Mouse (Mus musculus) testis, adult 2 months (tissue): ENCODE measurements around the gene Cntd1. TPM values are rescaled to one million over a fixed set of nuclear protein-coding genes. Genes with fewer than 3 reads are reported as not detected.

Experiments used
- H3K27ac ChIP-seq: fragments of 200-500 bp; 2 replicates; pipeline ENCODE4 v1.5.1; 2012; ENCODE audit warnings: low read depth, low read length; ENCODE audit not compliant: control insufficient read depth, insufficient read depth
- H3K27me3 ChIP-seq: fragments of 200-500 bp; 2 replicates; pipeline ENCODE4 v1.6.1; 2012; ENCODE audit warnings: mild to moderate bottlenecking, low read length, moderate library complexity; ENCODE audit not compliant: control insufficient read depth, insufficient read depth
- H3K36me3 ChIP-seq: fragments of 200-500 bp; 2 replicates; pipeline ENCODE4 v1.6.1; 2012; ENCODE audit warnings: mild to moderate bottlenecking, low read length; ENCODE audit not compliant: control insufficient read depth, insufficient read depth
- H3K4me1 ChIP-seq: fragments of 200-500 bp; 2 replicates; pipeline ENCODE4 v1.6.1; 2012; ENCODE audit warnings: low read length; ENCODE audit not compliant: control insufficient read depth, insufficient read depth
- H3K4me3 ChIP-seq: fragments of 200-500 bp; 2 replicates; pipeline ENCODE4 v1.5.1; 2012; ENCODE audit warnings: low read depth, mild to moderate bottlenecking, low read length, moderate library complexity, mixed read lengths; ENCODE audit not compliant: control insufficient read depth
- CTCF ChIP-seq: fragments of 200-500 bp; IDR thresholded peaks from 2 replicates; pipeline ENCODE4 v1.5.1; 2012; ENCODE audit warnings: low read depth, mild to moderate bottlenecking, inconsistent platforms, low read length, moderate library complexity; ENCODE audit not compliant: control insufficient read depth, insufficient read depth, insufficient replicate concordance
- POLR2A ChIP-seq: fragments of 200-500 bp; IDR thresholded peaks from 2 replicates; pipeline ENCODE4 v1.6.1; 2012; ENCODE audit warnings: low read depth, mild to moderate bottlenecking, inconsistent platforms, low read length, moderate library complexity; ENCODE audit not compliant: control insufficient read depth
- polyA plus RNA-seq: library from polyadenylated mRNA; depleted of rRNA; stranded (reverse); fragments of >200 nt; gene quantifications from 2 replicates; pipeline ENCODE4 v1.2.3, GENCODE M21; 2012

The Cntd1 gene
- polyA plus RNA-seq, 1 experiment = 54.6 TPM

GRCm38 (mm10) chr11:101233240-101233639 is 45.6 kb upstream of the Cntd1 start:
- no peak overlapping the region for H3K4me3 ChIP-seq
- no peaks in the 10 kb centered on the region for H3K27me3 ChIP-seq
- peaks cover 19% of the 10 kb centered on the region for H3K4me1 ChIP-seq
- H3K27ac ChIP-seq = no peak overlapping the region
- no peak for TF ChIP-seq POLR2A
- no peaks in the 10 kb centered on the region for H3K36me3 ChIP-seq

DNA sequence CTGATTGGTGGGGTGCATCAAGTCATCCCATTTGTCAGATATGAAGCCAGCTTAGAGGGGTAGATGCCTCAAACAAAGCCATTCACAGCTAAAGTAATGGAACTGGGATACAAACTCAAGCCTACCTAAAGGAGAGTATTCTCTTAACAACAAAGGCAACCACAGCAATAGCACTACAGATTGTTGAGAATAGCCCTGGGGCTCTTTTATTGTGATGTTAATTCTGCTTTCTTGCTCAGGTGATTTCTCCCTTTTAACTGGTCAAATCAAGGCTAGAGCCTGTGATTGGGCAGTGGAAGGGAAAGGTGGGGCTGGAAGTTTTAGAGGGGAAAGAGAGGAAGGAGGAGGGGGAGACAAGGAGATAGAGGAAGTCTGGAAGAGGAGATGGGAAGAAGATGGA is 44.7 kb upstream of the Cntd1 start:
- no peak overlapping the region for H3K4me3 ChIP-seq
- H3K27me3 ChIP-seq = no peaks in the 10 kb centered on the region
- no peaks in the 10 kb centered on the region for H3K36me3 ChIP-seq
- TF ChIP-seq CTCF = no peak
- H3K4me1 ChIP-seq = peaks cover 18% of the 10 kb centered on the region
- H3K27ac ChIP-seq = no peak overlapping the region

DNA sequence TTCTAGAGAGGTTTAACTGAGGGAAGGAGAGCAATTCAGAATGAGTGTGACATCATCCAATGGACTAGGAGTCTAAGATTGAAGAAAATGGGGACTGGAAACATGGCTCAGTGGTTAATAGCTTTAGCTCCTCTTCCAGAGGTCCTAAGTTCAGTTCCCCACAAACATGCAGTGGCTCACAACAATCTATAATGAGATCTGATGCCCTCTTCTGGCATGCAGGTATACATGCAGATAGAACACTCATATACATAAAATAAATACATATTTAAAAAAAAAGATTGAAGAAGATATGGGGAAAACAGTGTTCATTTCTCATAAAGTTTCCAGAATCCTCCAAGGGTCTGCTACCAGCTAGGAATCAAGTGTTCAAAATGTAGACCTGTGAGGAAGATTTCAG is 43.4 kb upstream of the Cntd1 start:
- Histone ChIP-seq H3K4me1 (peaks cover 14% of the 10 kb centered on the region), H3K36me3 (no peaks in the 10 kb centered on the region), H3K4me3 (no peak overlapping the region), H3K27ac (no peak overlapping the region), H3K27me3 (no peaks in the 10 kb centered on the region)
- no peak for TF ChIP-seq POLR2A
- TF ChIP-seq CTCF = no peak

DNA sequence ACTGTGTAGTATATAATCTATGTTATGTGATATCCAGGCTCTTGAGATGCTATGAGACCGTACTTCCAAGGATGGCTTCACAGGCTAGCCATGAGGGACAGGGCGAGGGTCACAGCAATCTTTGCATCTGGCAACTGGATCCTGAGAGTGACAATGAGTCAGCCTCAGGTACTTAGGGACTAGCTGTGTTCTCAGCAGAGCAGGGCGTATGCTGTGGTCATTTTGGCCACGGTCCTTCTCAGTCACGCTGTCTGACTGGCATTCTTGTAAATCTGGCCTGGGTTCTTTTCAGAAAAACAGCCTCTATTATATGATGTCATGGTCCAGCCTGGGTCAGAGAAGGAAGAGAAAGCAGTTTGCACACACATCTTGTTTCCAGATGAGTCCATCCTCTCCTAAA is 42.0 kb upstream of the Cntd1 start:
- no peak for TF ChIP-seq CTCF
- no peak for TF ChIP-seq POLR2A
- no peaks in the 10 kb centered on the region for H3K36me3 ChIP-seq
- no peak overlapping the region for H3K27ac ChIP-seq
- H3K4me1 ChIP-seq = 0 out of 2 replicates have a peak, but pooled peaks cover 3% of the 10 kb centered on the region
- no peaks in the 10 kb centered on the region for H3K27me3 ChIP-seq
- H3K4me3 ChIP-seq = no peak overlapping the region

GRCm38 (mm10) chr11:101238071-101238647 is 40.7 kb upstream of the Cntd1 start:
- no peaks in the 10 kb centered on the region for H3K36me3 ChIP-seq
- H3K4me3 ChIP-seq = no peak overlapping the region
- no peaks in the 10 kb centered on the region for H3K27me3 ChIP-seq
- H3K27ac ChIP-seq = no peak overlapping the region
- no peaks in the 10 kb centered on the region for H3K4me1 ChIP-seq
- TF ChIP-seq CTCF (no peak), POLR2A (no peak)

GRCm38 (mm10) chr11:101245071-101245470 is 33.7 kb upstream of the Cntd1 start:
- H3K27me3 ChIP-seq = no peaks in the 10 kb centered on the region
- no peak overlapping the region for H3K4me3 ChIP-seq
- no peak for TF ChIP-seq CTCF
- no peak for TF ChIP-seq POLR2A
- H3K27ac ChIP-seq = no peak overlapping the region
- peaks cover 6% of the 10 kb centered on the region for H3K4me1 ChIP-seq
- H3K36me3 ChIP-seq = no peaks in the 10 kb centered on the region

DNA sequence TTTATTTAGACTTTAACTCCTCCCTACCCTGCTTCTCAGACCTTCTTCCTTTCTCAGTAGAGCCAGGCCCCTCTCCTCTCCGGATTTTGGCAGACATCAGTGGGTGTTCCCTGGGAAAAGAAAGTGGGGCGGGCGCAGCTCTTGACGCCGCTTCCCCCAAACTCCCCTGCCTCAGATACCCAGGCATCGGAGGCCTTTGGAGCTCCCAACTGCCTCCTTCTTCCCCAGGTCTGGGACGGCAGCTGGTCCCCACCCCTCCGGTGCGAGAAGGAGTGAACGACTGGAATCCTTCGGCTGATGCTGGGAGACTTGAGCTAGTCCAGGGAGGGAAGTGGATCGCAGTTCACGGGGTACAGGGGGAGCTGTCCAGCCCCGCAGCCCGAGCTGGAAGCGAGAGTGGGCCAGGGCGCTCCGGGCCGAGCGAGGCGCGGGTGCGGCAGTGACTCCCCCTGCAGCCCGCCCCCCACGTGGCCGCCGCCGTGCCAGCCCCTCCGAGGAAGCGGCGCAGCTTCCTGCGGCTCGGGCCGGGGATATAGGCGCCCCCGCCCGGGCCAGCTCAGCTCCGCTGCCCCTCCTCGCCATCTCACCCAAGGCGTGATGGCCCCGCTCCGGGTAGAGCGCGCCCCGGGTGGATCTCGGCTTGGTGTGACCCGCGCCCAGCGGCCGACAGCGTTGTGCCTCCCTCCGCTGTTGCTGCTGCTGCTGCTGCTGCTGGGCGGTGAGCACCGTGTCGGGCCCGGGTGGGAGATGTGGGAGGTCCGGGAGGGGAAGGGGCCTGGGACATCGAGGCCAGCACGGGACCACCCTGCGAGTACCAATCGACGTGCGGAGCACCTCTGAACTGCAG is 32.7 kb upstream of the Cntd1 start, which contains the start of gene Ramp2:
Ramp2 (plus strand) TSS at position 174 of the 847 bp plus-strand sequence.
- Histone ChIP-seq H3K4me1 (peaks cover 6% of the 10 kb centered on the region), H3K27ac (peak within 1 kb of the TSS; percentile 16; the same call in 1 of the 2 replicates), H3K36me3 (no peaks in the 10 kb centered on the region), H3K27me3 (no peaks in the 10 kb centered on the region), H3K4me3 (peak within 1 kb of the TSS; percentile 78)
- TF ChIP-seq POLR2A (no peak), CTCF (no peak)

- Histone ChIP-seq H3K36me3 (no peaks in the 10 kb centered on the region), H3K27me3 (no peaks in the 10 kb centered on the region), H3K4me3 (peak overlapping the region; percentile 78), H3K27ac (peak overlapping the region; percentile 16; the same call in 1 of the 2 replicates), H3K4me1 (peaks cover 6% of the 10 kb centered on the region)
- TF ChIP-seq POLR2A (no peak), CTCF (no peak)
Observed at GRCm38 (mm10) chr11:101246702-101247012, 32.2 kb upstream of the Cntd1 start.
